Mouse (Mus musculus) kidney, adult 2 months (tissue): ENCODE data around the gene Reps2.

Experiments used
- CTCF ChIP-seq: fragments of 200-500 bp; conservative IDR thresholded peaks from 2 replicates; pipeline ENCODE4 v1.5.1; 2011; ENCODE audit warnings: low read depth, mild to moderate bottlenecking, control low read depth, low read length, moderate library complexity, mixed read lengths; ENCODE audit not compliant: insufficient read depth, insufficient read length
- POLR2A ChIP-seq: fragments of 200-500 bp; IDR thresholded peaks from one replicate; pipeline ENCODE4 v1.6.1; 2011; ENCODE audit warnings: low read depth, low read length, control low read depth

GRCm38 (mm10) chrX:162496485-162496884 is 147.0 kb downstream of the Reps2 start:
- TF ChIP-seq CTCF: no peak
- TF ChIP-seq POLR2A: no peak
